Mouse (Mus musculus) MEL (cell line): Measurements from ENCODE around the gene Atxn7l3b. TPM values are rescaled to one million over a fixed set of nuclear protein-coding genes. Genes with fewer than 3 reads are reported as not detected.

Source experiments
- DNase-seq: peaks from one replicate; pipeline ENCODE4 v3.0.0; 2011; ENCODE audit warnings: low read depth, low spot score
- H3K27ac ChIP-seq: 2 replicates; pipeline ENCODE4 v1.5.1; 2012; ENCODE audit warnings: low read depth, mild to moderate bottlenecking, control low read depth, low read length, moderate library complexity; ENCODE audit not compliant: control insufficient read depth
- H3K27me3 ChIP-seq, 2 experiments: fragments of 150-350 bp in 1 of 2; sonication (generic) in 1 of 2; 2 replicates each; pipeline ENCODE4 v1.6.1; 2012; ENCODE audit warnings: low read length in 2 of 2, mild to moderate bottlenecking in 2 of 2, improper control_type of control experiment in 1 of 2, moderate library complexity in 1 of 2; ENCODE audit not compliant: insufficient read depth in 2 of 2, control insufficient read depth in 1 of 2
- H3K36me3 ChIP-seq, 2 experiments: 2 replicates each; pipeline ENCODE4 v1.6.1; 2012 to 2014; ENCODE audit warnings: low read length in 2 of 2, improper control_type of control experiment in 1 of 2, inconsistent platforms in 1 of 2, mild to moderate bottlenecking in 1 of 2; ENCODE audit not compliant: insufficient read depth in 2 of 2, control insufficient read depth in 1 of 2
- H3K4me1 ChIP-seq, 2 experiments: fragments of 150-350 bp in 1 of 2; sonication (generic) in 1 of 2; 2 replicates each; pipeline ENCODE4 v1.6.1; 2012; ENCODE audit warnings: low read length in 2 of 2, improper control_type of control experiment in 1 of 2, mild to moderate bottlenecking in 1 of 2; ENCODE audit not compliant: insufficient read depth in 2 of 2, control insufficient read depth in 1 of 2
- H3K4me3 ChIP-seq, 2 experiments: fragments of 150-350 bp in 1 of 2; sonication (generic) in 1 of 2; 2 replicates each; pipeline ENCODE4 v1.5.1; 2012; ENCODE audit warnings: low read depth in 2 of 2, low read length in 2 of 2, mild to moderate bottlenecking in 2 of 2, moderate library complexity in 2 of 2, control low read depth in 1 of 2, improper control_type of control experiment in 1 of 2; ENCODE audit not compliant: control insufficient read depth in 1 of 2, insufficient read depth in 1 of 2
- H3K79me2 ChIP-seq: 2 replicates; pipeline ENCODE4 v1.6.1; 2012; ENCODE audit warnings: mild to moderate bottlenecking, low read length, moderate library complexity; ENCODE audit not compliant: control insufficient read depth, poor library complexity, insufficient read depth
- H3K9ac ChIP-seq: 2 replicates; pipeline ENCODE4 v1.6.1; 2012; ENCODE audit warnings: low read depth, mild to moderate bottlenecking, control low read depth, low read length, moderate library complexity; ENCODE audit not compliant: control insufficient read depth, poor library complexity, severe bottlenecking
- H3K9me3 ChIP-seq: fragments of 150-350 bp; sonication (generic); replicated peaks from 2 replicates; pipeline ENCODE4 v1.6.1; 2012; ENCODE audit warnings: mild to moderate bottlenecking, low read length, improper control_type of control experiment, moderate library complexity; ENCODE audit not compliant: insufficient read depth
- BHLHE40 ChIP-seq: IDR thresholded peaks from 2 replicates; pipeline ENCODE4 v1.6.1; 2012; ENCODE audit warnings: low read depth, mild to moderate bottlenecking, inconsistent platforms, low read length, improper control_type of control experiment, borderline replicate concordance
- CHD1 ChIP-seq: IDR thresholded peaks from 2 replicates; pipeline ENCODE4 v1.6.1; 2012; ENCODE audit warnings: low read depth, mild to moderate bottlenecking, inconsistent platforms, low read length, improper control_type of control experiment
- CTCF ChIP-seq, 3 experiments: IDR thresholded peaks in 2 of 3; conservative IDR thresholded peaks in 1 of 3; 2 replicates each; pipeline ENCODE4 v1.5.1; 2011 to 2012; ENCODE audit warnings: low read length in 3 of 3, low read depth in 2 of 3, mild to moderate bottlenecking in 2 of 3, improper control_type of control experiment in 1 of 3, inconsistent platforms in 1 of 3, mixed read lengths in 1 of 3, moderate library complexity in 1 of 3; ENCODE audit not compliant: control insufficient read depth in 1 of 3, insufficient read depth in 1 of 3, poor library complexity in 1 of 3, severe bottlenecking in 1 of 3
- E2F4 ChIP-seq: IDR thresholded peaks from 2 replicates; pipeline ENCODE4 v1.6.1; 2011; ENCODE audit warnings: low read depth, low read length, improper control_type of control experiment, borderline replicate concordance
- ELF1 ChIP-seq: IDR thresholded peaks from 2 replicates; pipeline ENCODE4 v1.6.1; 2014; ENCODE audit warnings: low read depth, mild to moderate bottlenecking, inconsistent platforms, low read length, improper control_type of control experiment, moderate library complexity
- ETS1 ChIP-seq: IDR thresholded peaks from 2 replicates; pipeline ENCODE4 v1.6.1; 2012; ENCODE audit warnings: low read depth, mild to moderate bottlenecking, inconsistent platforms, low read length, improper control_type of control experiment, moderate library complexity
- GABPA ChIP-seq: IDR thresholded peaks from 2 replicates; pipeline ENCODE4 v1.6.1; 2012; ENCODE audit warnings: low read depth, mild to moderate bottlenecking, inconsistent platforms, low read length, improper control_type of control experiment, moderate library complexity
- GATA1 ChIP-seq: IDR thresholded peaks from 2 replicates; pipeline ENCODE4 v1.6.1; 2011; ENCODE audit warnings: low read depth, low read length, improper control_type of control experiment
- HCFC1 ChIP-seq: IDR thresholded peaks from 2 replicates; pipeline ENCODE4 v1.6.1; 2012; ENCODE audit warnings: low read depth, mild to moderate bottlenecking, inconsistent platforms, low read length, improper control_type of control experiment, moderate library complexity
- KAT2A ChIP-seq: conservative IDR thresholded peaks from 2 replicates; pipeline ENCODE4 v1.6.1; 2012; ENCODE audit warnings: low read depth, low read length, improper control_type of control experiment, inconsistent platforms
- MAFK ChIP-seq: IDR thresholded peaks from 2 replicates; pipeline ENCODE4 v1.6.1; 2011; ENCODE audit warnings: low read depth, mild to moderate bottlenecking, low read length, improper control_type of control experiment, borderline replicate concordance
- MXI1 ChIP-seq: IDR thresholded peaks from 2 replicates; pipeline ENCODE4 v1.6.1; 2011; ENCODE audit warnings: mild to moderate bottlenecking, low read depth, low read length, improper control_type of control experiment
- MYB ChIP-seq: IDR thresholded peaks from 2 replicates; pipeline ENCODE4 v1.6.1; 2011; ENCODE audit warnings: mild to moderate bottlenecking, low read depth, low read length, improper control_type of control experiment
- NRF1 ChIP-seq: IDR thresholded peaks from 2 replicates; pipeline ENCODE4 v1.6.1; 2014; ENCODE audit warnings: low read depth, mild to moderate bottlenecking, inconsistent platforms, low read length, improper control_type of control experiment, moderate library complexity; ENCODE audit not compliant: poor library complexity, insufficient read depth, severe bottlenecking
- POLR2AphosphoS2 ChIP-seq: IDR thresholded peaks from 2 replicates; pipeline ENCODE4 v1.6.1; 2011; ENCODE audit warnings: low read length, improper control_type of control experiment
- RCOR1 ChIP-seq: IDR thresholded peaks from 2 replicates; pipeline ENCODE4 v1.6.1; 2012; ENCODE audit warnings: low read depth, mild to moderate bottlenecking, inconsistent platforms, low read length, improper control_type of control experiment
- TAL1 ChIP-seq: IDR thresholded peaks from 2 replicates; pipeline ENCODE4 v1.6.1; 2012; ENCODE audit warnings: mild to moderate bottlenecking, inconsistent platforms, low read length, moderate library complexity, mixed read lengths
- TBP ChIP-seq: IDR thresholded peaks from 2 replicates; pipeline ENCODE4 v1.8.0; 2011; ENCODE audit warnings: low read depth, low read length, improper control_type of control experiment
- UBTF ChIP-seq: IDR thresholded peaks from 2 replicates; pipeline ENCODE4 v1.6.1; 2012; ENCODE audit warnings: low read depth, mild to moderate bottlenecking, inconsistent platforms, low read length, improper control_type of control experiment, moderate library complexity, borderline replicate concordance; ENCODE audit not compliant: insufficient read depth
- USF1 ChIP-seq: IDR thresholded peaks from 2 replicates; pipeline ENCODE4 v1.6.1; 2014; ENCODE audit warnings: low read depth, mild to moderate bottlenecking, inconsistent platforms, low read length, improper control_type of control experiment, moderate library complexity
- USF2 ChIP-seq, 2 experiments: IDR thresholded peaks; 2 replicates each; pipeline ENCODE4 v1.6.1; 2011 to 2012; ENCODE audit warnings: improper control_type of control experiment in 2 of 2, low read length in 2 of 2, borderline replicate concordance in 1 of 2, inconsistent platforms in 1 of 2, low read depth in 1 of 2, mild to moderate bottlenecking in 1 of 2; ENCODE audit not compliant: insufficient read depth in 1 of 2
- ZKSCAN1 ChIP-seq: IDR thresholded peaks from 2 replicates; pipeline ENCODE4 v1.6.1; 2012; ENCODE audit warnings: low read depth, mild to moderate bottlenecking, inconsistent platforms, low read length, improper control_type of control experiment, moderate library complexity
- polyA plus RNA-seq, 2 experiments: library from polyadenylated mRNA; stranded (reverse) in 1 of 2; unstranded in 1 of 2; fragments of >175 nt in 1 of 2; fragments of >200 nt in 1 of 2; gene quantifications; 2 replicates each; pipeline versions ENCODE4 v1.2.1 to v1.2.4; 2012; ENCODE audit warnings: low replicate concordance in 2 of 2, low read depth in 1 of 2; ENCODE audit not compliant: insufficient read length in 2 of 2, insufficient read depth in 1 of 2, missing spikeins in 1 of 2
- total RNA-seq: library from RNA; depleted of rRNA; stranded (reverse); fragments of 300-350 nt; gene quantifications from 2 replicates; pipeline ENCODE4 v1.2.3, GENCODE M21; 2012

Gene Atxn7l3b
- total and polyA plus RNA-seq, 3 experiments: 37.3 to 60.7 TPM; not detected in 1

DNA sequence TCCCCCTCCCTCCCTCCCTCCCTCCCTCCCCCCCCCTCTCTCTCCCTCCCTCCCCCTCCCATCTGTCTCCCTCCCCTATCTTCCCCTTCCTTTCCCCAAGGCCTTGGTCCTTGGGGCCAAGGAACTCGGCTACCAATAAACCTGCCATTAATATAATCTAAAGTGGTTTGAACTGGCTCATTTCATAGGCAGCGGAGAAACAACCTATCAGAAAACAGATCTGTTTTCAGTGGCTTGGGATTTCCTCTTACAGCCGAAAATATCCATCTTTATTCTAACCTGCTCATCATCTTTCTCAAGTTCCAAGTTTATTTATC is 45.2 kb downstream of the Atxn7l3b start:
- H3K79me2 ChIP-seq: no peaks in the 10 kb centered on the region
- H3K27me3 ChIP-seq: no peaks in the 10 kb centered on the region
- no peak overlapping the region for H3K27ac ChIP-seq
- no peak for TF ChIP-seq GABPA
- TF ChIP-seq NRF1: no peak
- no peak for TF ChIP-seq ELF1
- TF ChIP-seq POLR2AphosphoS2: no peak
- TF ChIP-seq ETS1: no peak
- no peak for TF ChIP-seq HCFC1
- no peak for TF ChIP-seq USF1
- TF ChIP-seq UBTF: no peak
- TF ChIP-seq TAL1: no peak
- no peak for TF ChIP-seq ZKSCAN1
- no peak for TF ChIP-seq GATA1
- no peak for TF ChIP-seq USF2 (IDR thresholded peaks at IDR 0.05; ENCODE audit: borderline replicate concordance in 1 of 2, insufficient read depth in 1 of 2, low read depth in 1 of 2, low read length in 2 of 2)
- no peak for TF ChIP-seq MYB
- no peak for TF ChIP-seq CHD1
- no peak for TF ChIP-seq E2F4
- no peak for TF ChIP-seq CTCF (IDR thresholded peaks at IDR 0.05 in 2 of 3, conservative IDR thresholded peaks at IDR 0.05 in 1 of 3; ENCODE audit: control insufficient read depth in 1 of 3, insufficient read depth in 1 of 3, low read depth in 2 of 3, low read length in 3 of 3, poor library complexity in 1 of 3, severe bottlenecking in 1 of 3)
- TF ChIP-seq TBP: no peak
- TF ChIP-seq RCOR1: no peak
- TF ChIP-seq KAT2A: no peak
- TF ChIP-seq MXI1: no peak
- H3K36me3 ChIP-seq: no peaks in the 10 kb centered on the region
- no peak overlapping the region for H3K9ac ChIP-seq
- H3K9me3 ChIP-seq: no peaks in the 10 kb centered on the region
- no peaks in the 10 kb centered on the region for H3K4me1 ChIP-seq
- no peak overlapping the region for H3K4me3 ChIP-seq
- no peak for DNase-seq

DNA sequence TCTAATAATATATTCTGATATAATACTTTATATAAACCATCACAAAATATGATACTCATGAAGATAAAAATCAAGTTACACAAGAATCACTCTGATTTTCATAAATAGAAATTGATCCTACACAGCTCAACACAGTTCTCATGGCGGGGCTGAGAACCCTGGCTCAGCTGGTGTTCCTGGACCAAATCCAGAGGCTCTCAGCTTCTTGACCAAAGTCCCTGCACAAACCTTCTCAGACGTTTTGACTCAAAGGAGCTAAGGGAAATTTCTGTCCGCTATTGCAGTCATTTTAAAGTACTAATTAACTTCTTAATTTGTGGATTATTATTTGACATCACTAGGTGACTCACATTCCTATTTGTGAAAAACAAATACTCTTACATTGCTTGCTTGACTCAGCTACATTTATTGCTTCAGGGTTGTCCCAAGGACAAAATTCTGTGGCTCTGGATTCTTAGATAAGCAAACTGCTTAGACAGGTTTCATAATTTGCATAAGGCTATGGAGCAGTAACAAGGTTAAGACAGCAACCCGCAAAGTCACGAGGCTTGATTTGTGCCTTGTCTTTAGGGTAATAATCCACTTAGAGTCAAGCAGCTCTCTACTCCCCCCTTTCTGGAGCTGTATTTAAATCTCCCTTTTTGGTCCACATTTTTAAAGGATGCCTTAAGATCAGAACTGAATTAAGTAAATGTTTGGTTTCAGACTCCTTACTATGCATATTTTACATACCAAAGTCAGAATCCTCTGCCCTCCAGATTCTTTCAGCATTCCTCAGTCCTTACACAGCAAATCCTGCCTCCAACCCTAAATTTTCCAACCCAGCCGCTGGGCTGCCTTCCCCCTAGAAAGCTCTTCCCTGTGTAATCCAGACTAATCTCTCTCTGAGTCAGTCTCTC is 45.8 kb downstream of the Atxn7l3b start:
- Histone ChIP-seq H3K36me3 (no peaks in the 10 kb centered on the region), H3K4me3 (no peak overlapping the region), H3K9ac (no peak overlapping the region), H3K79me2 (no peaks in the 10 kb centered on the region), H3K27ac (no peak overlapping the region), H3K4me1 (no peaks in the 10 kb centered on the region), H3K27me3 (no peaks in the 10 kb centered on the region), H3K9me3 (no peaks in the 10 kb centered on the region)
- DNase-seq: no peak
- TF ChIP-seq RCOR1 (no peak), BHLHE40 (no peak), ZKSCAN1 (no peak), POLR2AphosphoS2 (no peak), MXI1 (no peak), MAFK (no peak)
